Mouse (Mus musculus) CH12.LX (cell line): ENCODE results near the gene Dctpp1. TPM values are rescaled to one million over a fixed set of nuclear protein-coding genes. Genes with fewer than 3 reads are reported as not detected.

Source experiments
- DNase-seq: peaks from one replicate; pipeline ENCODE4 v3.0.0-alpha.2; 2013; ENCODE audit errors: extremely low read depth
- H3K27ac ChIP-seq: 2 replicates; pipeline ENCODE4 v1.5.1; 2012; ENCODE audit warnings: low read depth, mild to moderate bottlenecking, control low read depth, moderate library complexity; ENCODE audit not compliant: insufficient read depth
- H3K27me3 ChIP-seq: replicated peaks from 2 replicates; pipeline ENCODE3; 2012; ENCODE audit warnings: inconsistent platforms
- H3K36me3 ChIP-seq, 2 experiments: replicated peaks in 1 of 2; 2 replicates each; pipeline versions ENCODE3 to v1.6.1; 2012; ENCODE audit warnings: inconsistent platforms in 1 of 2, low read length in 1 of 2, mild to moderate bottlenecking in 1 of 2, mixed read lengths in 1 of 2, moderate library complexity in 1 of 2; ENCODE audit not compliant: control insufficient read depth in 1 of 2, insufficient read depth in 1 of 2
- H3K4me1 ChIP-seq, 2 experiments: 2 replicates each; pipeline ENCODE4 v1.6.1; 2012; ENCODE audit warnings: inconsistent platforms in 1 of 2, moderate library complexity in 1 of 2; ENCODE audit not compliant: insufficient read depth in 2 of 2, control insufficient read depth in 1 of 2
- H3K4me2 ChIP-seq: 2 replicates; pipeline ENCODE4 v1.6.1; 2012; ENCODE audit warnings: low read depth, mild to moderate bottlenecking, control low read depth; ENCODE audit not compliant: poor library complexity, insufficient read depth, severe bottlenecking
- H3K4me3 ChIP-seq, 3 experiments: fragments of 150-350 bp in 1 of 3; sonication (generic) in 1 of 3; replicated peaks in 1 of 3; 2 replicates each; pipeline versions ENCODE3 to v1.5.1; 2011 to 2012; ENCODE audit warnings: low read depth in 2 of 3, low read length in 2 of 3, mild to moderate bottlenecking in 2 of 3, moderate library complexity in 2 of 3, control low read depth in 1 of 3, improper control_type of control experiment in 1 of 3, inconsistent platforms in 1 of 3, mixed read lengths in 1 of 3; ENCODE audit not compliant: poor library complexity in 1 of 3
- H3K79me2 ChIP-seq: replicated peaks from 2 replicates; pipeline ENCODE4 v1.6.1; 2012; ENCODE audit warnings: mild to moderate bottlenecking, moderate library complexity; ENCODE audit not compliant: control insufficient read depth, poor library complexity, insufficient read depth, severe bottlenecking; ENCODE audit errors: extremely low read depth
- H3K9ac ChIP-seq: 2 replicates; pipeline ENCODE4 v1.6.1; 2012; ENCODE audit warnings: low read depth, mild to moderate bottlenecking, control low read depth, moderate library complexity; ENCODE audit not compliant: insufficient read depth
- H3K9me3 ChIP-seq: replicated peaks from 2 replicates; pipeline ENCODE3; 2012; ENCODE audit warnings: low read length, inconsistent platforms, mixed read lengths
- CHD1 ChIP-seq: IDR thresholded peaks from 2 replicates; pipeline ENCODE4 v1.6.1; 2012; ENCODE audit warnings: low read depth, low read length, improper control_type of control experiment, inconsistent platforms
- E2F4 ChIP-seq: IDR thresholded peaks from 2 replicates; pipeline ENCODE4 v1.6.1; 2011; ENCODE audit warnings: low read depth, low read length, improper control_type of control experiment; ENCODE audit not compliant: insufficient replicate concordance
- JUN ChIP-seq: IDR thresholded peaks from 2 replicates; pipeline ENCODE4 v1.6.1; 2011; ENCODE audit warnings: low read depth, mild to moderate bottlenecking, low read length, improper control_type of control experiment, moderate library complexity; ENCODE audit not compliant: insufficient read depth
- JUND ChIP-seq: conservative IDR thresholded peaks from 2 replicates; pipeline ENCODE4 v1.6.1; 2011; ENCODE audit warnings: low read depth, low read length, improper control_type of control experiment
- KAT2A ChIP-seq: IDR thresholded peaks from 2 replicates; pipeline ENCODE4 v1.6.1; 2012; ENCODE audit warnings: low read length, improper control_type of control experiment, inconsistent platforms; ENCODE audit not compliant: insufficient replicate concordance
- MAX ChIP-seq: IDR thresholded peaks from 2 replicates; pipeline ENCODE4 v1.6.1; 2011; ENCODE audit warnings: low read length, improper control_type of control experiment
- MXI1 ChIP-seq: IDR thresholded peaks from 2 replicates; pipeline ENCODE4 v1.6.1; 2011; ENCODE audit warnings: mild to moderate bottlenecking, low read depth, low read length, improper control_type of control experiment
- MYC ChIP-seq: IDR thresholded peaks from 2 replicates; pipeline ENCODE4 v1.6.1; 2011; ENCODE audit warnings: low read depth, mild to moderate bottlenecking, improper control_type of control experiment, low read length
- NELFE ChIP-seq: IDR thresholded peaks from 2 replicates; pipeline ENCODE4 v1.6.1; 2011; ENCODE audit warnings: low read depth, low read length, improper control_type of control experiment
- NRF1 ChIP-seq: IDR thresholded peaks from 2 replicates; pipeline ENCODE4 v1.6.1; 2014; ENCODE audit warnings: low read depth, mild to moderate bottlenecking, inconsistent platforms, low read length, improper control_type of control experiment, moderate library complexity
- PAX5 ChIP-seq: IDR thresholded peaks from 2 replicates; pipeline ENCODE4 v1.6.1; 2012; ENCODE audit warnings: low read length, inconsistent platforms, mixed read lengths
- SMC3 ChIP-seq: IDR thresholded peaks from 2 replicates; pipeline ENCODE4 v1.6.1; 2011; ENCODE audit warnings: low read depth, low read length, improper control_type of control experiment
- TCF12 ChIP-seq: IDR thresholded peaks from 2 replicates; pipeline ENCODE4 v1.6.1; 2014; ENCODE audit warnings: low read depth, mild to moderate bottlenecking, inconsistent platforms, low read length, improper control_type of control experiment
- USF1 ChIP-seq: IDR thresholded peaks from 2 replicates; pipeline ENCODE4 v1.6.1; 2014; ENCODE audit warnings: low read depth, mild to moderate bottlenecking, inconsistent platforms, low read length, improper control_type of control experiment
- USF2 ChIP-seq: conservative IDR thresholded peaks from 2 replicates; pipeline ENCODE4 v1.6.1; 2011; ENCODE audit warnings: low read depth, low read length, improper control_type of control experiment
- dilution Hi-C: fragments of 300-500 bp; cut with MboI; formaldehyde crosslinking; loops from 2 replicates; pipeline ENCODE4 v1.14.3; 2020; ENCODE audit warnings: low sequenced_read_pairs; ENCODE audit not compliant: extremely low pct_unique_long_range_greater_than_20kb, extremely low pct_ligation_motif_present
- in situ Hi-C: fragments of 300-500 bp; cut with MboI; formaldehyde crosslinking; loops from 3 replicates; pipeline ENCODE4 v1.14.3; 2019; ENCODE audit warnings: low sequenced_read_pairs, low pct_ligation_motif_present, low pct_unique_long_range_greater_than_20kb, mixed read lengths
- polyA plus RNA-seq: library from polyadenylated mRNA; unstranded; fragments of >175 nt; gene quantifications from 2 replicates; pipeline ENCODE4 v1.2.1, GENCODE M21; 2012; ENCODE audit warnings: low read depth; ENCODE audit not compliant: insufficient read length
- total RNA-seq, 2 experiments: library from RNA; depleted of rRNA; stranded (reverse); fragments of 300-350 nt in 1 of 2; fragments of >200 nt in 1 of 2; gene quantifications; 2 replicates each; pipeline ENCODE4 v1.2.3; 2012 to 2014

Gene Dctpp1
- total and polyA plus RNA-seq, 3 experiments, result 197 to 296 (median 221) TPM

DNA sequence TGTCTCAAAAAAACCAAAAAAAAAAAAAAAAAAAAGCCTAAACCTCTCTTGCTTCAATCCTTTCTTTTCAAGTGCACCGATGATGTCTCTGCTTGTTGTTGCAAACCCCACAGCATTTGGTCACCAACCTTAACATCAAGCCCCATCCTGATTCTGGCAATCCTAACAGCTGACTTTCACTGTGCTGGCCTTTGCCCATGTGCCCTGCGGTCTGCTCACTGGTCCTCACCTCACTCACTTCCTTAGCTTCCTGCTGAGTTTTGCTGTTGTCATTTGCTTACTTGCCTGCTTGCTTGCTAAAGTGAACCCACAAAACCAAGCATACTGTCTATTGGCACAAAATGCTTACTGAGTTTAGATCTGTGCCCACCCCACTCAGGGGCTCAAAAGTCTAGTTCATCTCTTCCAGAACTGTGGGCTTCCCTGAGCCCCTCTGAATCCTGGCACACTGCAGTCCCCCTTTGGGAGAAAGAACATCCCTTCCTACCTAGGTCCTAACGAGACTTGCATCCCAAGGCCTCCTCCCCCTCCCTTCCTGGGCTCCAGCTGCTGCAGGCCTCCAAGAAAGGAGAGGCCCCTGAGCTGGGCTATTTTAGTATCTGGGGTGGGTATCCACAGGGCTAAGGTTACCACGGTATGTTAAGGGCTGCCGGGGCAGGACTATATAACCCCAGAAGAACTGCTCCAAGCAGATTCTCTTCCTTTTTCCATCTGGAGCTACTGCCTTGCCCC lies 49.3 kb downstream of the Dctpp1 start:
- peaks cover 5 to 44% of the 10 kb centered on the region in 2 experiments for H3K4me1 ChIP-seq
- in situ Hi-C loops, result no loop called here

DNA sequence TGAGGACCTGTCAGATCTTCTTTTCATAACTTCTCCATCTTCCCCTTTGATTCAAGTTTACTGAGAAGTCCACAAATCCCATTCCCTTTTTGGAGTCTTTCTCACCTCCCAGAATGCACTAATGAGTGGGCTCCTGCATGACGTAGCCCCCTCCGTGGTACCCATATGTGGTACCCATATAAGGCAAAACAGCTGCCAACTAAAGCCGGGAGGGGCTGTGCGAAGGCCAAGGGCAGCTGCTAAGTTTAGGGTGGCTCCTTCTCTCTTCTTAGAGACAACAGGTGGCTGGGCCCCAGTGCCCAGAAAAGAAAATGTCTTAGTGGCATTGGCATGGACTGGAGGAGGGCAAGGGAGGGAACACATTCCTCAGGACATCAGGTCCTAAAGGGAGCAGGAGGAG lies 50.2 kb downstream of the Dctpp1 start:
- in situ Hi-C loops, result no loop called here
- DNase-seq, result no peak
- H3K9me3 ChIP-seq, result no peaks in the 10 kb centered on the region
- no peaks in the 10 kb centered on the region for H3K27me3 ChIP-seq
- no peak overlapping the region for H3K4me3 ChIP-seq
- no peak overlapping the region for H3K27ac ChIP-seq
- no peak overlapping the region; the same call in 1 of the 2 replicates for H3K9ac ChIP-seq
- dilution Hi-C loops, result no loop called here
- no peak overlapping the region for H3K4me2 ChIP-seq
- peaks cover 29% of the 10 kb centered on the region for H3K79me2 ChIP-seq
- TF ChIP-seq MYC, result no peak
- no peak for TF ChIP-seq USF2
- no peak for TF ChIP-seq MXI1
- TF ChIP-seq USF1, result no peak
- no peak for TF ChIP-seq CHD1
- TF ChIP-seq NELFE, result no peak
- TF ChIP-seq TCF12, result no peak
- TF ChIP-seq KAT2A, result no peak
- TF ChIP-seq E2F4, result no peak
- TF ChIP-seq JUN, result no peak
- no peak for TF ChIP-seq SMC3
- no peak for TF ChIP-seq NRF1
- TF ChIP-seq JUND, result no peak
- no peak for TF ChIP-seq MAX
- no peak for TF ChIP-seq PAX5
- peaks cover 4 to 43% of the 10 kb centered on the region in 2 experiments for H3K4me1 ChIP-seq
- peaks cover 19 to 31% of the 10 kb centered on the region in 2 experiments for H3K36me3 ChIP-seq

More for the DNA sequence above, 49.3 kb downstream of the Dctpp1 start:
- H3K79me2 ChIP-seq, result peaks cover 20% of the 10 kb centered on the region
- H3K36me3 ChIP-seq, result peaks cover 23 to 36% of the 10 kb centered on the region in 2 experiments
- dilution Hi-C loops, result no loop called here
- H3K9ac ChIP-seq, result no peak overlapping the region
- no peak overlapping the region for H3K4me2 ChIP-seq
- TF ChIP-seq NRF1 (no peak), SMC3 (no peak), PAX5 (no peak)
- H3K9me3 ChIP-seq, result no peaks in the 10 kb centered on the region
- no peaks in the 10 kb centered on the region for H3K27me3 ChIP-seq
- no peak overlapping the region for H3K4me3 ChIP-seq
- no peak overlapping the region for H3K27ac ChIP-seq
- DNase-seq, result no peak
